Mouse (Mus musculus) neural tube, embryonic 11.5 days (tissue): ENCODE data around the gene Gm10436. TPM values are rescaled to one million over a fixed set of nuclear protein-coding genes. Genes with fewer than 3 reads are reported as not detected.
"Not testable (repeated sequence)": the region's sequence is repeated elsewhere in the genome, so short reads cannot be mapped to it uniquely, and the experiment has no call there.

Experiments used
- ATAC-seq: fragments of 200-750 bp; cut with Nextera tagmentation; 2 replicates; pipeline ENCODE4 v1.8.0; 2017; ENCODE audit warnings: moderate number of reproducible peaks, mild to moderate bottlenecking, moderate TSS enrichment, moderate library complexity; ENCODE audit not compliant: insufficient read depth, low FRiP score, low TSS enrichment
- DNase-seq: peaks from one replicate; pipeline ENCODE4 v3.0.0-alpha.2; 2015; ENCODE audit warnings: low spot score
- H3K27ac ChIP-seq: fragments of 300-500 bp; sonication (generic); 2 replicates; pipeline ENCODE4 v1.5.1; 2014; ENCODE audit warnings: low read depth, mild to moderate bottlenecking, low read length
- H3K27me3 ChIP-seq: fragments of 300-500 bp; sonication (generic); 2 replicates; pipeline ENCODE4 v1.6.1; 2014; ENCODE audit warnings: mild to moderate bottlenecking, low read length, mixed read lengths; ENCODE audit not compliant: control insufficient read depth, insufficient read depth
- H3K36me3 ChIP-seq: fragments of 300-500 bp; sonication (generic); 2 replicates; pipeline ENCODE4 v1.6.1; 2014; ENCODE audit warnings: mild to moderate bottlenecking, low read length, moderate library complexity, mixed read lengths; ENCODE audit not compliant: control insufficient read depth, insufficient read depth
- H3K4me1 ChIP-seq: fragments of 300-500 bp; sonication (generic); 2 replicates; pipeline ENCODE4 v1.6.1; 2014; ENCODE audit warnings: low read length, mixed read lengths; ENCODE audit not compliant: control insufficient read depth, insufficient read depth
- H3K4me2 ChIP-seq: fragments of 300-500 bp; sonication (generic); 2 replicates; pipeline ENCODE4 v1.6.1; 2014; ENCODE audit warnings: low read depth, mild to moderate bottlenecking, moderate library complexity
- H3K4me3 ChIP-seq: fragments of 300-500 bp; sonication (generic); 2 replicates; pipeline ENCODE4 v1.5.1; 2014; ENCODE audit warnings: low read depth, low read length
- H3K9ac ChIP-seq: fragments of 300-500 bp; sonication (generic); 2 replicates; pipeline ENCODE4 v1.6.1; 2014; ENCODE audit warnings: mild to moderate bottlenecking, low read length
- H3K9me3 ChIP-seq: fragments of 300-500 bp; sonication (generic); 2 replicates; pipeline ENCODE4 v1.6.1; 2016; ENCODE audit warnings: low read length; ENCODE audit not compliant: control insufficient read depth
- WGBS: fragments of 180-500 bp; shearing (Covaris S2); extraction: QIAGEN DNeasy Blood & Tissue Kit; methylation state at CpG from one replicate; pipeline ENCODE4 v1.1.7; 2014; 5-methylcytosine and 5-hydroxymethylcytosine counted together
- polyA plus RNA-seq: library from polyadenylated mRNA; unstranded; fragments of >200 nt; fragmentation: Nextera tagmentation; extraction: Ambion mirVana; gene quantifications from 2 replicates; pipeline ENCODE4 v1.2.1, GENCODE M21; 2014

Gene Gm10436
- not detected in 2 replicates for polyA plus RNA-seq

- 79% methylated on average over 1 of the region's 1 CpGs for WGBS
- H3K9ac ChIP-seq, H3K27me3 ChIP-seq, DNase-seq, ATAC-seq, H3K4me3 ChIP-seq, H3K36me3 ChIP-seq, H3K9me3 ChIP-seq, H3K4me2 ChIP-seq, H3K27ac ChIP-seq, H3K4me1 ChIP-seq: not testable (repeated sequence)
Measured at GRCm38 (mm10) chr12:88182008-88182407, at the start of gene Gm10436. Gene Gm10436 (minus strand): TSS chr12:88182108.

GRCm38 (mm10) chr12:88219445-88219844, 37.5 kb upstream of the Gm10436 start:
- no peak overlapping the region for H3K9ac ChIP-seq
- H3K4me1 ChIP-seq: no peaks in the 10 kb centered on the region
- no peaks in the 10 kb centered on the region for H3K36me3 ChIP-seq
- no peak for ATAC-seq
- DNase-seq: no peak
- no peak overlapping the region for H3K27ac ChIP-seq
- H3K27me3 ChIP-seq: no peaks in the 10 kb centered on the region
- H3K4me3 ChIP-seq: no peak overlapping the region
- 90% methylated on average over 3 of the region's 3 CpGs for WGBS
- no peak overlapping the region for H3K4me2 ChIP-seq
- H3K9me3 ChIP-seq: no peaks in the 10 kb centered on the region

GRCm38 (mm10) chr12:88218059-88218458, 36.2 kb upstream of the Gm10436 start:
- H3K36me3 ChIP-seq, H3K4me3 ChIP-seq, H3K9me3 ChIP-seq, H3K27me3 ChIP-seq, ATAC-seq, H3K9ac ChIP-seq, H3K27ac ChIP-seq, DNase-seq, H3K4me1 ChIP-seq, H3K4me2 ChIP-seq: not testable (repeated sequence)

GRCm38 (mm10) chr12:88214641-88215040, 32.7 kb upstream of the Gm10436 start:
- Histone ChIP-seq H3K4me1 (no peaks in the 10 kb centered on the region), H3K9me3 (no peaks in the 10 kb centered on the region), H3K9ac (no peak overlapping the region), H3K36me3 (no peaks in the 10 kb centered on the region), H3K4me3 (no peak overlapping the region), H3K27ac (no peak overlapping the region), H3K27me3 (no peaks in the 10 kb centered on the region), H3K4me2 (no peak overlapping the region)
- 87% methylated on average over 12 of the region's 12 CpGs for WGBS
- no peak for DNase-seq
- ATAC-seq: no peak

- H3K4me2 ChIP-seq, DNase-seq, H3K36me3 ChIP-seq, H3K27ac ChIP-seq, H3K27me3 ChIP-seq, H3K9ac ChIP-seq, ATAC-seq, H3K4me3 ChIP-seq, H3K9me3 ChIP-seq, H3K4me1 ChIP-seq: not testable (repeated sequence)
- WGBS: 90% methylated on average over 9 of the region's 9 CpGs
Measured at GRCm38 (mm10) chr12:88211458-88211857, 29.6 kb upstream of the Gm10436 start.

GRCm38 (mm10) chr12:88202856-88203255, 20.9 kb upstream of the Gm10436 start:
- H3K4me3 ChIP-seq: no peak overlapping the region
- H3K9ac ChIP-seq: no peak overlapping the region
- WGBS: 93% methylated on average over 2 of the region's 2 CpGs
- H3K27ac ChIP-seq: no peak overlapping the region
- DNase-seq (no peak), ATAC-seq (no peak)
- no peaks in the 10 kb centered on the region for H3K36me3 ChIP-seq
- no peaks in the 10 kb centered on the region for H3K9me3 ChIP-seq
- no peak overlapping the region for H3K4me2 ChIP-seq
- H3K27me3 ChIP-seq: no peaks in the 10 kb centered on the region
- no peaks in the 10 kb centered on the region for H3K4me1 ChIP-seq

Other genes starting within 250 kb of the Gm10436 start
- not detected in 2 replicates for gene Gm2042, start 228.0 kb downstream of the Gm10436 start, polyA plus RNA-seq
- gene Gm2075, start 170.3 kb downstream of the Gm10436 start, polyA plus RNA-seq: not detected in 2 replicates
- gene Gm6803, start 163.3 kb downstream of the Gm10436 start, polyA plus RNA-seq: not detected in 2 replicates
- gene Gm2056, start 155.1 kb downstream of the Gm10436 start, polyA plus RNA-seq: not detected in 2 replicates
- gene Gm16368, start 98.4 kb downstream of the Gm10436 start, polyA plus RNA-seq: not detected in 2 replicates
- gene Gm8332, start 68.0 kb upstream of the Gm10436 start, polyA plus RNA-seq: not detected in 2 replicates
- not detected in 2 replicates for gene Gm5662, start 92.4 kb upstream of the Gm10436 start, polyA plus RNA-seq
- not detected in 2 replicates for gene Gm5039, start 141.9 kb upstream of the Gm10436 start, polyA plus RNA-seq
- 14.3 and 17.1 TPM in 2 replicates for gene Adck1, start 178.4 kb upstream of the Gm10436 start, polyA plus RNA-seq